Mouse (Mus musculus) kidney, adult 8-10 months (tissue): ENCODE results near the gene Cacna1g.
A peak's percentile ranks its signal among the peaks of the same experiment; 100 is the strongest.

ENCODE experiments used
- DNase-seq, 2 experiments: peaks; one replicate each; pipeline ENCODE4 v3.0.0; 2022

Gene Cacna1g

GRCm38 (mm10) chr11:94473707-94474543, at the start of gene Cacna1g:
Cacna1g (minus strand) TSS chr11:94474198.
- DNase-seq = peak; percentile 76 to 82

- peak in 1 of 2 experiments; percentile 60 for DNase-seq
Observed at GRCm38 (mm10) chr11:94521219-94521843, 47.3 kb upstream of the Cacna1g start, which contains the start of gene Mycbpap. Mycbpap (minus strand) TSS chr11:94521742.

- DNase-seq = no peak
Observed at GRCm38 (mm10) chr11:94513452-94513851, 39.5 kb upstream of the Cacna1g start.

GRCm38 (mm10) chr11:94508976-94509375, 35.0 kb upstream of the Cacna1g start:
- DNase-seq = peak; percentile 35 to 60

- no peak for DNase-seq
Observed at GRCm38 (mm10) chr11:94501482-94501881, 27.5 kb upstream of the Cacna1g start.

- DNase-seq = no peak
Observed at GRCm38 (mm10) chr11:94500362-94500761, 26.4 kb upstream of the Cacna1g start.

- DNase-seq = peak; percentile 31 to 55
Observed at GRCm38 (mm10) chr11:94499661-94500152, 25.7 kb upstream of the Cacna1g start, which contains the start of gene Epn3. Epn3 (minus strand) TSS chr11:94499974.

GRCm38 (mm10) chr11:94499035-94499434, 25.0 kb upstream of the Cacna1g start:
- DNase-seq = no peak

- DNase-seq = peak; percentile 71 to 87
Observed at GRCm38 (mm10) chr11:94498093-94498996, 24.3 kb upstream of the Cacna1g start.

GRCm38 (mm10) chr11:94495415-94495814, 21.4 kb upstream of the Cacna1g start:
- DNase-seq = peak; percentile 35 to 54

- no peak for DNase-seq
Observed at GRCm38 (mm10) chr11:94491749-94492099, 17.7 kb upstream of the Cacna1g start.

GRCm38 (mm10) chr11:94491035-94491748, 17.2 kb upstream of the Cacna1g start:
- DNase-seq = no peak

GRCm38 (mm10) chr11:94489745-94490144, 15.7 kb upstream of the Cacna1g start:
- DNase-seq = no peak

GRCm38 (mm10) chr11:94488767-94489533, 15.0 kb upstream of the Cacna1g start:
- no peak for DNase-seq

- peak; percentile 68 to 87 for DNase-seq
Observed at GRCm38 (mm10) chr11:94486001-94486400, 12.0 kb upstream of the Cacna1g start, which contains the start of gene Spata20. Spata20 (minus strand) TSS chr11:94486179.

GRCm38 (mm10) chr11:94485223-94485622, 11.2 kb upstream of the Cacna1g start:
- DNase-seq = no peak

- no peak for DNase-seq
Observed at GRCm38 (mm10) chr11:94484636-94485035, 10.6 kb upstream of the Cacna1g start.

- no peak for DNase-seq
Observed at GRCm38 (mm10) chr11:94483921-94484320, 9.9 kb upstream of the Cacna1g start.

- no peak for DNase-seq
Observed at GRCm38 (mm10) chr11:94483436-94483835, 9.4 kb upstream of the Cacna1g start.

GRCm38 (mm10) chr11:94482738-94483137, 8.7 kb upstream of the Cacna1g start:
- DNase-seq = no peak

GRCm38 (mm10) chr11:94481963-94482362, 8.0 kb upstream of the Cacna1g start:
- no peak for DNase-seq
